Mouse (Mus musculus) megakaryocyte, adult 5-6 weeks (primary cell): ENCODE data around the gene Fam53a. TPM values are rescaled to one million over a fixed set of nuclear protein-coding genes. Genes with fewer than 3 reads are reported as not detected.

Experiments
- ATAC-seq: 2 replicates; pipeline ENCODE4 v1.8.0; 2016; ENCODE audit warnings: mild to moderate bottlenecking, inconsistent platforms; ENCODE audit not compliant: poor library complexity, severe bottlenecking
- total RNA-seq, 2 experiments: library from RNA; stranded (forward) in 1 of 2; stranded (reverse) in 1 of 2; fragments of 153-499, 151-499 nt in 1 of 2; fragments of 221-1000, 200-1000 nt in 1 of 2; gene quantifications; 2 replicates each; pipeline versions ENCODE4 v1.2.3 to v1.2.4; 2015 to 2017

The Fam53a gene
- total RNA-seq, 2 experiments from 2014 or later = 8.2 to 14.4 TPM

- ATAC-seq = no peak
Measured at GRCm38 (mm10) chr5:33632526-33632925, 3.1 kb upstream of the Fam53a start.

- ATAC-seq = no peak
Measured at GRCm38 (mm10) chr5:33630615-33631014, 1.2 kb upstream of the Fam53a start.

- ATAC-seq = peak; percentile 6
Measured at GRCm38 (mm10) chr5:33630061-33630460, 626 bp upstream of the Fam53a start.

GRCm38 (mm10) chr5:33628820-33629300 is 575 bp downstream of the Fam53a start:
- ATAC-seq = peak; percentile 13

- ATAC-seq = no peak
Measured at GRCm38 (mm10) chr5:33627968-33628367, 1.5 kb downstream of the Fam53a start.

- ATAC-seq = no peak
Measured at GRCm38 (mm10) chr5:33623766-33624165, 5.7 kb downstream of the Fam53a start.

- no peak for ATAC-seq
Measured at GRCm38 (mm10) chr5:33622671-33623070, 6.8 kb downstream of the Fam53a start.

- no peak for ATAC-seq
Measured at GRCm38 (mm10) chr5:33614391-33614790, 15.0 kb downstream of the Fam53a start.

- no peak for ATAC-seq
Measured at GRCm38 (mm10) chr5:33611795-33612194, 17.6 kb downstream of the Fam53a start.

- no peak for ATAC-seq
Measured at GRCm38 (mm10) chr5:33609226-33609625, 20.2 kb downstream of the Fam53a start.

- no peak for ATAC-seq
Measured at GRCm38 (mm10) chr5:33607434-33607833, 22.0 kb downstream of the Fam53a start.

GRCm38 (mm10) chr5:33606631-33607030 is 22.8 kb downstream of the Fam53a start:
- no peak for ATAC-seq

GRCm38 (mm10) chr5:33605314-33605713 is 24.1 kb downstream of the Fam53a start:
- no peak for ATAC-seq

- no peak for ATAC-seq
Measured at GRCm38 (mm10) chr5:33593620-33594019, 35.8 kb downstream of the Fam53a start.

- peak; percentile 84 for ATAC-seq
Measured at GRCm38 (mm10) chr5:33589221-33589888, 40.1 kb downstream of the Fam53a start.

GRCm38 (mm10) chr5:33588066-33588465 is 41.4 kb downstream of the Fam53a start:
- ATAC-seq = no peak

GRCm38 (mm10) chr5:33587498-33588058 is 41.9 kb downstream of the Fam53a start:
- no peak for ATAC-seq

- no peak for ATAC-seq
Measured at GRCm38 (mm10) chr5:33580336-33580735, 49.1 kb downstream of the Fam53a start.

GRCm38 (mm10) chr5:33574207-33574606 is 55.2 kb downstream of the Fam53a start:
- no peak for ATAC-seq

- no peak for ATAC-seq
Measured at GRCm38 (mm10) chr5:33565886-33566285, 63.5 kb downstream of the Fam53a start.

- no peak for ATAC-seq
Measured at GRCm38 (mm10) chr5:33556277-33556995, 73.0 kb downstream of the Fam53a start.
